Mouse (Mus musculus) MEL-GATA-1-ER (cell line): Measurements from ENCODE around the gene Ror2.

ENCODE experiments used
- DNase-seq: peaks from one replicate; pipeline ENCODE4 v3.0.0-alpha.2; 2012; ENCODE audit warnings: low read depth; ENCODE audit errors: extremely low read depth

The Ror2 gene

GRCm38 (mm10) chr13:53274771-53275170, 11.2 kb downstream of the Ror2 start:
- DNase-seq, result no peak

GRCm38 (mm10) chr13:53271595-53271994, 14.3 kb downstream of the Ror2 start:
- DNase-seq, result no peak

GRCm38 (mm10) chr13:53270549-53270948, 15.4 kb downstream of the Ror2 start:
- no peak for DNase-seq

GRCm38 (mm10) chr13:53268541-53268940, 17.4 kb downstream of the Ror2 start:
- DNase-seq, result no peak

GRCm38 (mm10) chr13:53267849-53268248, 18.1 kb downstream of the Ror2 start:
- DNase-seq, result no peak

- DNase-seq, result no peak
Observed at GRCm38 (mm10) chr13:53267155-53267554, 18.8 kb downstream of the Ror2 start.

- DNase-seq, result no peak
Observed at GRCm38 (mm10) chr13:53266543-53266951, 19.4 kb downstream of the Ror2 start.

GRCm38 (mm10) chr13:53264896-53265295, 21.0 kb downstream of the Ror2 start:
- no peak for DNase-seq

GRCm38 (mm10) chr13:53262509-53263250, 23.2 kb downstream of the Ror2 start:
- DNase-seq, result no peak

- no peak for DNase-seq
Observed at GRCm38 (mm10) chr13:53261106-53261771, 24.7 kb downstream of the Ror2 start.

GRCm38 (mm10) chr13:53258943-53259342, 27.0 kb downstream of the Ror2 start:
- no peak for DNase-seq

GRCm38 (mm10) chr13:53258497-53258896, 27.4 kb downstream of the Ror2 start:
- DNase-seq, result no peak

- DNase-seq, result no peak
Observed at GRCm38 (mm10) chr13:53253255-53253654, 32.7 kb downstream of the Ror2 start.

- DNase-seq, result no peak
Observed at GRCm38 (mm10) chr13:53248586-53249401, 37.1 kb downstream of the Ror2 start.

GRCm38 (mm10) chr13:53248080-53248479, 37.8 kb downstream of the Ror2 start:
- DNase-seq, result no peak

- no peak for DNase-seq
Observed at GRCm38 (mm10) chr13:53247175-53247574, 38.7 kb downstream of the Ror2 start.

- DNase-seq, result no peak
Observed at GRCm38 (mm10) chr13:53244151-53244550, 41.8 kb downstream of the Ror2 start.

- DNase-seq, result no peak
Observed at GRCm38 (mm10) chr13:53237455-53237854, 48.5 kb downstream of the Ror2 start.

GRCm38 (mm10) chr13:53236434-53237401, 49.2 kb downstream of the Ror2 start:
- no peak for DNase-seq

GRCm38 (mm10) chr13:53235953-53236352, 50.0 kb downstream of the Ror2 start:
- DNase-seq, result no peak

GRCm38 (mm10) chr13:53234844-53235243, 51.1 kb downstream of the Ror2 start:
- no peak for DNase-seq
